Mouse (Mus musculus): ENCODE data around the gene 1700003F12Rik.

GRCm38 (mm10) chr2:154526531-154526930 lies 20.4 kb upstream of the 1700003F12Rik start:
- TF ChIP-seq CTCF (IDR thresholded peaks at IDR 0.05; ENCODE audit: extremely low read depth, insufficient read depth, insufficient read length, insufficient replicate concordance) (no peak), POLR2A (IDR thresholded peaks at IDR 0.05; ENCODE audit: low read depth, low read length) (no peak)
